26 mouse cellular contexts compared by ENCODE assay signal in genomic region chr13:81107436-81107835, GRCm38 (mm10).
DNase-seq lines count a peak whose midpoint lies in the region; ATAC-seq and TF ChIP-seq lines count a peak whose summit lies in the region.
"Had no signal": no experiment of that assay in that cellular context is flagged by ENCODE, and none has a peak within 500 bp of the region (broad histone marks: within the 10 kb centered on the region; RNA-seq: fewer than 3 reads in every experiment).

No protein-coding gene starts in this region.

- no peak overlapping the region for H3K4me3 ChIP-seq in lung, embryonic 14.5 days (ENCODE audit: low read depth, low read length)
- no peak overlapping the region for H3K4me3 ChIP-seq in lung, adult 2 months (replicated peaks; ENCODE audit: extremely low read depth, low read depth, low read length)
- no peak overlapping the region for H3K4me3 ChIP-seq in lung, embryonic 16.5 days (ENCODE audit: low read length)
- H3K4me3 ChIP-seq in forebrain, postnatal 0 days (ENCODE audit: low read depth, low read length): no peak overlapping the region
- H3K4me3 ChIP-seq: forebrain, embryonic 13.5 days; hindbrain, embryonic 12.5 days; liver, embryonic 15.5 days; midbrain, embryonic 12.5 days had no signal

- peaks cover 11% of the 10 kb centered on the region for H3K4me1 ChIP-seq in lung, embryonic 14.5 days (ENCODE audit: insufficient read depth)
- H3K4me1 ChIP-seq in lung, adult 2 months (ENCODE audit: control insufficient read depth, insufficient read depth, low read length): peaks cover 14% of the 10 kb centered on the region
- peaks cover 22% of the 10 kb centered on the region for H3K4me1 ChIP-seq in lung, embryonic 16.5 days (replicated peaks; ENCODE audit: control insufficient read depth, insufficient read depth, low read length)
- H3K4me1 ChIP-seq in forebrain, postnatal 0 days (ENCODE audit: insufficient read depth): no peaks in the 10 kb centered on the region; the same call in 1 of the 2 replicates
- H3K4me1 ChIP-seq: forebrain, embryonic 13.5 days; hindbrain, embryonic 12.5 days; liver, embryonic 15.5 days; midbrain, embryonic 12.5 days had no signal

- no peak overlapping the region for H3K27ac ChIP-seq in lung, embryonic 14.5 days (ENCODE audit: low read depth)
- H3K27ac ChIP-seq in lung, embryonic 16.5 days (ENCODE audit: low read length): peak overlapping the region; percentile 3; the same call in 1 of the 2 replicates
- no peak overlapping the region for H3K27ac ChIP-seq in forebrain, postnatal 0 days (ENCODE audit: low read depth, low read length)
- H3K27ac ChIP-seq: forebrain, embryonic 13.5 days; hindbrain, embryonic 12.5 days; liver, embryonic 15.5 days; midbrain, embryonic 12.5 days had no signal

- H3K36me3 ChIP-seq in lung, embryonic 14.5 days (ENCODE audit: insufficient read depth): no peaks in the 10 kb centered on the region
- H3K36me3 ChIP-seq in lung, embryonic 16.5 days (ENCODE audit: control insufficient read depth, insufficient read depth, low read length): no peaks in the 10 kb centered on the region
- no peaks in the 10 kb centered on the region for H3K36me3 ChIP-seq in forebrain, postnatal 0 days (ENCODE audit: insufficient read depth)
- H3K36me3 ChIP-seq: hindbrain, embryonic 12.5 days; liver, embryonic 15.5 days had no signal

- H3K4me2 ChIP-seq in lung, embryonic 14.5 days: no peak overlapping the region
- H3K4me2 ChIP-seq in lung, embryonic 16.5 days (ENCODE audit: low read depth, low read length): no peak overlapping the region
- H3K4me2 ChIP-seq in forebrain, postnatal 0 days (ENCODE audit: low read depth): no peak overlapping the region
- H3K4me2 ChIP-seq: forebrain, embryonic 13.5 days; hindbrain, embryonic 12.5 days; liver, embryonic 15.5 days; midbrain, embryonic 12.5 days had no signal

- no peaks in the 10 kb centered on the region for H3K9me3 ChIP-seq in lung, embryonic 14.5 days (ENCODE audit: low read depth, low read length)
- no peaks in the 10 kb centered on the region for H3K9me3 ChIP-seq in lung, embryonic 16.5 days (ENCODE audit: control insufficient read depth, low read length)
- no peaks in the 10 kb centered on the region for H3K9me3 ChIP-seq in forebrain, postnatal 0 days (ENCODE audit: low read length)
- H3K9me3 ChIP-seq: forebrain, embryonic 13.5 days; hindbrain, embryonic 12.5 days; liver, embryonic 15.5 days; midbrain, embryonic 12.5 days had no signal

- no peak overlapping the region for H3K9ac ChIP-seq in lung, embryonic 14.5 days
- H3K9ac ChIP-seq in lung, embryonic 16.5 days (ENCODE audit: low read length): no peak overlapping the region
- H3K9ac ChIP-seq in forebrain, postnatal 0 days: no peak overlapping the region
- H3K9ac ChIP-seq: forebrain, embryonic 13.5 days; hindbrain, embryonic 12.5 days; liver, embryonic 15.5 days; midbrain, embryonic 12.5 days had no signal

- WGBS in lung, embryonic 14.5 days: 21% methylated on average over 5 of the region's 5 CpGs
- 63% methylated on average over 5 of the region's 5 CpGs for WGBS in lung, adult 2 months
- WGBS in lung, embryonic 16.5 days: 27% methylated on average over 5 of the region's 5 CpGs
- WGBS in forebrain, postnatal 0 days: 48% methylated on average over 5 of the region's 5 CpGs

- no peaks in the 10 kb centered on the region for H3K27me3 ChIP-seq in lung, embryonic 14.5 days (ENCODE audit: insufficient read depth, low read length)
- no peaks in the 10 kb centered on the region for H3K27me3 ChIP-seq in lung, embryonic 16.5 days (ENCODE audit: control insufficient read depth, insufficient read depth, low read depth, low read length)
- H3K27me3 ChIP-seq in forebrain, postnatal 0 days (ENCODE audit: insufficient read depth, low read length): no peaks in the 10 kb centered on the region
- H3K27me3 ChIP-seq: forebrain, embryonic 13.5 days; hindbrain, embryonic 12.5 days; liver, embryonic 15.5 days; midbrain, embryonic 12.5 days had no signal

- TF ChIP-seq CTCF in lung, embryonic 14.5 days (IDR thresholded peaks at IDR 0.05; ENCODE audit: low read depth): no peak
- TF ChIP-seq CTCF in lung, adult 2 months (IDR thresholded peaks at IDR 0.05; ENCODE audit: insufficient read depth, low read length): no peak
- no peak for TF ChIP-seq CTCF in forebrain, postnatal 0 days (IDR thresholded peaks at IDR 0.05; ENCODE audit: low read depth)

- DNase-seq in lung, embryonic 14.5 days: peak; percentile 51
- no peak for DNase-seq in lung, adult 2 months
- DNase-seq in lung, postnatal 25 days (ENCODE audit: low spot score): peak; percentile 83
- DNase-seq in cerebellum, adult 9-10 months: no peak
- no peak for DNase-seq in forebrain, postnatal 0 days
- DNase-seq in adrenal gland, adult (ENCODE audit: inconsistent age in 2 of 2, low spot score in 1 of 2): no peak
- DNase-seq: adrenal gland, adult 8-10 months; B cell, adult 2 months; cerebellum, adult 2 months; cerebellum, postnatal 36 days; gastrocnemius, postnatal 14 days; heart, adult 11 months; heart, postnatal 36 days; kidney, adult 8-10 months; kidney, postnatal 14 days; layer of hippocampus, adult 9-11 months; liver; right cerebral cortex, adult 18-20 months had no signal

- ATAC-seq in lung, embryonic 14.5 days (ENCODE audit: insufficient read depth): 0 out of 2 replicates have a peak, but pooled peaks have one; percentile 16
- ATAC-seq in lung, embryonic 16.5 days (ENCODE audit: low read depth): peak; percentile 67
- ATAC-seq in monocyte, adult 5-6 weeks (replicated peaks; ENCODE audit: insufficient number of reproducible peaks, low FRiP score, low TSS enrichment, poor library complexity, severe bottlenecking): 0 out of 2 replicates have a peak, but pooled peaks have one; percentile 13
- ATAC-seq in forebrain, postnatal 0 days: no peak
- ATAC-seq: activated CD4-positive, CD25-positive, alpha-beta regulatory T cell, adult 4 months; forebrain, embryonic 13.5 days; intestine, embryonic 16.5 days had no signal

- no peak for TF ChIP-seq POLR2A in lung, adult 2 months (IDR thresholded peaks at IDR 0.05; ENCODE audit: borderline replicate concordance, extremely low read depth, low read depth, low read length)

Comparison
In these comparisons a context has a peak if more than half of its experiments do, and no peak if none do; other contexts are left out.
1. DNase-seq: peak in lung, embryonic 14.5 days (single experiment) and lung, postnatal 25 days (single experiment); none in lung, adult 2 months (single experiment), cerebellum, adult 9-10 months (single experiment), forebrain, postnatal 0 days (single experiment) and adrenal gland, adult (0 of 2).